Mouse (Mus musculus) fat pad, adult 2 months (tissue): Measurements from ENCODE around the gene Olfr463.
"Not testable (repeated sequence)": the region's sequence is repeated elsewhere in the genome, so short reads cannot be mapped to it uniquely, and the experiment has no call there.

Source experiments
- DNase-seq: peaks from one replicate; pipeline ENCODE4 v3.0.0-alpha.2; 2011; ENCODE audit warnings: low read depth, low spot score; ENCODE audit errors: extremely low read depth

Olfr463 gene

GRCm38 (mm10) chr11:87897287-87897686, at the start of gene Olfr463:
Gene Olfr463, minus strand, starts transcription at chr11:87897387.
- DNase-seq = no peak

DNA sequence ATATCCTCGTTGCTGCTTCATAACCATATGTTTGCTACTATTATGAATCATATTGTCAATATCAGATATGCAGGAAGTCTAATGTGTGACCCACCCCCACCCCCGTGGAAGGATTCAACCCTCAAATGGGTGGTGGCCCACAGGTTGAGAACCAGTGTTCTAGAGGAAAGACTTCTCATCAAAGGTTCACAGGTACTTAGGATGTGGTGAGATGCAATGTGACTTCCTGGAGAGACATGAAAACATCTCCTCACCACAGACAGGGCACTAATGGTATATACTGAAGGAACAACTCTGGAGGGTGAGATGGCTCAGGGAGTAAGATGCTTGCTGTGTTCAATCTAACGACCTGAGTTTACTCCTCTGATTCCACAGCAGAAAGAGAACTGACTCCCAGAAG, 38.3 kb upstream of the Olfr463 start:
- DNase-seq = no peak

GRCm38 (mm10) chr11:87933731-87934130, 36.5 kb upstream of the Olfr463 start:
- DNase-seq = no peak

GRCm38 (mm10) chr11:87930348-87930747, 33.2 kb upstream of the Olfr463 start:
- DNase-seq = no peak

GRCm38 (mm10) chr11:87920966-87921365, 23.8 kb upstream of the Olfr463 start, which contains the start of gene Olfr464:
Gene Olfr464, minus strand, starts transcription at chr11:87920967.
- no peak for DNase-seq

- DNase-seq = no peak
Observed at GRCm38 (mm10) chr11:87920301-87920700, 23.1 kb upstream of the Olfr463 start.

- no peak for DNase-seq
Observed at GRCm38 (mm10) chr11:87916005-87916404, 18.8 kb upstream of the Olfr463 start.

- DNase-seq = no peak
Observed at GRCm38 (mm10) chr11:87904331-87904730, 7.1 kb upstream of the Olfr463 start.

- no peak for DNase-seq
Observed at GRCm38 (mm10) chr11:87892168-87892567, 5.0 kb downstream of the Olfr463 start, which contains the start of gene Olfr462. Gene Olfr462, minus strand, starts transcription at chr11:87892268.

- no peak for DNase-seq
Observed at GRCm38 (mm10) chr11:87884856-87885255, 12.3 kb downstream of the Olfr463 start.

DNA sequence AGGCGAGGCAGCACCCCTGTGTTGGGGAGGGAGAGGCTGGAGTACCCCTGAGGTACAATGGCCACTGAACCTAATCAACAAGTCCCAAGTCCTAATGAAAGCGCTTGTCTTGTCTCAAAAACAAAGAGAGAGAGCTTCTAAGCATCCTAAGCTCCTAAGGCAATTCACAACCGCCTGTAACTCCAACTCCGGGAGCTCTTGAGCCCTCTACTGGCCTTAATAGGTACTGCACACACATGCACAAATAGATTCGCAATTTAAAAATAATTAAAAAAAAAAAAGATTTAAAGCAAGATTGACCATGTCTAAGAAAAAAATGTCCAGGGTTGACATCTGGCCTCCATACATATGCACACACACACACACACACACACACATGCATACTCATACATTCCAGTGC, 13.7 kb downstream of the Olfr463 start:
- no peak for DNase-seq

GRCm38 (mm10) chr11:87881714-87882113, 15.5 kb downstream of the Olfr463 start:
- no peak for DNase-seq

- no peak for DNase-seq
Observed at GRCm38 (mm10) chr11:87879826-87880225, 17.4 kb downstream of the Olfr463 start.

DNA sequence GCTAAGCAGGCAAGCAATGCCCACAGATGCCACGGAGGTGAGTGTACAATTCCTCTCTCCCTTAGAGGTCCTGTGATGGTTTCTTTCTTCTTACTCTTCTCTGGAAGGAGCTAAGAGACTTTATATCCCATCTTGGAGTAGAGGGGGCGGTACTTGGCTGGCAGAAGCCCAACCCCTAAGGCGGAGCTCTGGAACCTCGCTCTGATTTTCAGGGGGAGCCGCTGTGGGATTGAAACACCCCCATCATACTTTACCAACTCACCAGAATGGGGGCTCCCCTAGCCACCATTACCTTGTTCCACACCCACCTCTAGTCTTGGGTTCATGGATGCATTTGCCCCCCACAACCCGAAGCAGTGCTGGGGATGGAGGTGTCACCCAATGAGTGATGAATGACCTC, 21.8 kb downstream of the Olfr463 start, which contains the start of gene Epx:
TSS of gene Epx (minus strand) at position 101 of the 400 bp plus-strand sequence.
- no peak for DNase-seq

GRCm38 (mm10) chr11:87871766-87872165, 25.4 kb downstream of the Olfr463 start:
- DNase-seq = no peak

- no peak for DNase-seq
Observed at GRCm38 (mm10) chr11:87870096-87870495, 27.1 kb downstream of the Olfr463 start.

DNA sequence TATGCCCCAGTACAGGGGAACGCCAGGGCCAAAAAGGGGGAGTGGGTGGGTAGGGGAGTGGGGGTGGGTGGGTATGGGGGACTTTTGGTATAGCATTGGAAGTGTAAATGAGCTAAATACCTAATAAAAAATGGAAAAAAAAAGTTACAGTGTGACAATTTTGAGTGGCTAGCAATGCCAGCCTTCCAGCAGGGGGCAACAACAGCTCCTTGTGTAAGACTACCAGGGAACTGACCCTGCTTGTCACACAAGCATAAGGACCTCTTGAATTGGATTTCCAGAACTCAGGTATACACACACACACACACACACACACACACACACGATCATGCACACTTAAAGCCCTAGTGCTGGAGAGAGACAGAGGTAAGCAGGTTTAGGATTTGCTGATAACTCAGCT, 30.3 kb downstream of the Olfr463 start:
- not testable (repeated sequence) for DNase-seq

GRCm38 (mm10) chr11:87862805-87863204, 34.4 kb downstream of the Olfr463 start:
- DNase-seq = no peak

GRCm38 (mm10) chr11:87860426-87860825, 36.8 kb downstream of the Olfr463 start:
- no peak for DNase-seq

- no peak for DNase-seq
Observed at GRCm38 (mm10) chr11:87859273-87859672, 37.9 kb downstream of the Olfr463 start.

- DNase-seq = no peak
Observed at GRCm38 (mm10) chr11:87854550-87854949, 42.6 kb downstream of the Olfr463 start.

GRCm38 (mm10) chr11:87853597-87853954, 43.6 kb downstream of the Olfr463 start:
- DNase-seq = no peak
